Mouse (Mus musculus): ENCODE results near the gene Aldh1a1. TPM values are rescaled to one million over a fixed set of nuclear protein-coding genes. Genes with fewer than 3 reads are reported as not detected.
"Not testable (repeated sequence)": the region's sequence is repeated elsewhere in the genome, so short reads cannot be mapped to it uniquely, and the experiment has no call there.

The Aldh1a1 gene
- total RNA-seq (2021) = 100 to 1,000 TPM; 117 to 149 TPM
- long read RNA-seq, experiment 1, transcript Aldh1a1-206 (16 exons, 2,358 nt) = major isoform, 54 of 108 reads
- long read RNA-seq, experiment 1, partial matches to known transcripts = 9 of 108 reads
- long read RNA-seq, experiment 1, other reads (novel, unspliced or antisense) = 44 of 108 reads
- long read RNA-seq, experiment 2, transcript Aldh1a1-206 (16 exons, 2,358 nt) = major isoform, 86 of 162 reads
- long read RNA-seq, experiment 2, partial matches to known transcripts = 15 of 162 reads
- long read RNA-seq, experiment 2, other reads (novel, unspliced or antisense) = 60 of 162 reads

- peak; percentile 87 for DNase-seq
These were observed at the start of gene Aldh1a1 for GRCm38 (mm10) chr19:20492491-20492890. Aldh1a1 (plus strand) TSS chr19:20492715.

- DNase-seq = no peak
These were observed 44.7 kb upstream of the Aldh1a1 start for GRCm38 (mm10) chr19:20447807-20448206.

GRCm38 (mm10) chr19:20449546-20449945 lies 43.0 kb upstream of the Aldh1a1 start:
- DNase-seq = no peak

- DNase-seq = no peak
These were observed 41.5 kb upstream of the Aldh1a1 start for GRCm38 (mm10) chr19:20451045-20451444.

GRCm38 (mm10) chr19:20484497-20484896 lies 8.0 kb upstream of the Aldh1a1 start:
- peak; percentile 44 for DNase-seq

GRCm38 (mm10) chr19:20491950-20492349 lies 565 bp upstream of the Aldh1a1 start:
- peak; percentile 29 for DNase-seq

GRCm38 (mm10) chr19:20496476-20496875 lies 4.0 kb downstream of the Aldh1a1 start:
- DNase-seq = no peak

- no peak for DNase-seq
These were observed 12.8 kb downstream of the Aldh1a1 start for GRCm38 (mm10) chr19:20505359-20505758.

- DNase-seq = no peak
These were observed 14.6 kb downstream of the Aldh1a1 start for GRCm38 (mm10) chr19:20506936-20507615.

GRCm38 (mm10) chr19:20508609-20509008 lies 16.1 kb downstream of the Aldh1a1 start:
- no peak for DNase-seq

GRCm38 (mm10) chr19:20511971-20512370 lies 19.5 kb downstream of the Aldh1a1 start:
- no peak for DNase-seq

GRCm38 (mm10) chr19:20513181-20513580 lies 20.7 kb downstream of the Aldh1a1 start:
- no peak for DNase-seq

GRCm38 (mm10) chr19:20513688-20514361 lies 21.3 kb downstream of the Aldh1a1 start:
- DNase-seq = no peak

- DNase-seq = no peak
These were observed 24.0 kb downstream of the Aldh1a1 start for GRCm38 (mm10) chr19:20516481-20516880.

- not testable (repeated sequence) for DNase-seq
These were observed 36.6 kb downstream of the Aldh1a1 start for GRCm38 (mm10) chr19:20529156-20529555.

GRCm38 (mm10) chr19:20529921-20530696 lies 37.6 kb downstream of the Aldh1a1 start:
- DNase-seq = no peak

GRCm38 (mm10) chr19:20536538-20536937 lies 44.0 kb downstream of the Aldh1a1 start:
- DNase-seq = no peak

- no peak for DNase-seq
These were observed 48.5 kb downstream of the Aldh1a1 start for GRCm38 (mm10) chr19:20541044-20541443.

GRCm38 (mm10) chr19:20541924-20542323 lies 49.4 kb downstream of the Aldh1a1 start:
- no peak for DNase-seq

- DNase-seq = no peak
These were observed 51.3 kb downstream of the Aldh1a1 start for GRCm38 (mm10) chr19:20543816-20544215.

- no peak for DNase-seq
These were observed 52.4 kb downstream of the Aldh1a1 start for GRCm38 (mm10) chr19:20544941-20545340.

GRCm38 (mm10) chr19:20547025-20547424 lies 54.5 kb downstream of the Aldh1a1 start:
- no peak for DNase-seq

Measured in gastrocnemius, postnatal 25 days (tissue).